ENCODE assay signal across 7 mouse cellular contexts in the genomic region with DNA sequence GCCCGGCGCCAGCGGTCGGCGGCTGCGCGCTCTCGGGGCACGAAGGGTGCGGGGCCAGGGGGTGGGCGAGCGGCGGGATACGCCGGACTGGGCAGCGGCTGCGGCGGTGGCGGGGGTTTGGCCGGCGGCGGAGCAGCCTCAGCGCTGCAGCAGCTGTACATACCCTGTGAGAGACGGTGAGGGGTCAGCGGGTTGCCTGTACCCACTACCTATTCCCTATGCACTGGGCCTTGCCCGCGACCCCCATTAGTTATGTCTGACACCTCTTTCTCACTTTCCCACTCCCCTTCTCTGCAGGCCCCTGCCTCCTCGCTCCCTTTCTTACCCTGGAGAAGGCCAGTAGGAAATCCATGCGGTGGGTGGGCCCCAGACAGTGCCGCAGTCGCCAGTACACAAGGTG. TPM values are rescaled to one million over a fixed set of nuclear protein-coding genes. Genes with fewer than 3 reads are reported as not detected.
DNase-seq lines count a peak whose midpoint lies in the region; ATAC-seq and TF ChIP-seq lines count a peak whose summit lies in the region.

No protein-coding gene starts in this region.

- peak overlapping the region; percentile 44 for H3K4me3 ChIP-seq in lung, embryonic 14.5 days (ENCODE audit: low read depth, low read length)
- H3K4me3 ChIP-seq in forebrain, embryonic 16.5 days (replicated peaks; ENCODE audit: low read length), result peak overlapping the region; percentile 33
- peak overlapping the region; percentile 43 for H3K4me3 ChIP-seq in liver, embryonic 12.5 days
- peak overlapping the region; percentile 44 for H3K4me3 ChIP-seq in stomach, embryonic 15.5 days (replicated peaks)

- peaks cover 7% of the 10 kb centered on the region for H3K36me3 ChIP-seq in lung, embryonic 14.5 days (ENCODE audit: insufficient read depth)
- H3K36me3 ChIP-seq in forebrain, embryonic 16.5 days (ENCODE audit: control insufficient read depth, insufficient read depth), result no peaks in the 10 kb centered on the region
- peaks cover 8% of the 10 kb centered on the region for H3K36me3 ChIP-seq in liver, embryonic 12.5 days
- H3K36me3 ChIP-seq in stomach, embryonic 15.5 days, result no peaks in the 10 kb centered on the region

- H3K27ac ChIP-seq in lung, embryonic 14.5 days (ENCODE audit: low read depth), result no peak overlapping the region
- H3K27ac ChIP-seq in forebrain, embryonic 16.5 days (ENCODE audit: low read length), result no peak overlapping the region
- no peak overlapping the region for H3K27ac ChIP-seq in liver, embryonic 12.5 days
- H3K27ac ChIP-seq in stomach, embryonic 15.5 days, result no peak overlapping the region

- no peak for ATAC-seq in lung, embryonic 14.5 days (ENCODE audit: insufficient read depth)
- ATAC-seq in forebrain, embryonic 16.5 days, result no peak
- no peak for ATAC-seq in liver, embryonic 12.5 days
- ATAC-seq in stomach, embryonic 15.5 days (ENCODE audit: insufficient read depth, low FRiP score, low read depth), result no peak

- peaks cover 47% of the 10 kb centered on the region for H3K27me3 ChIP-seq in lung, embryonic 14.5 days (ENCODE audit: insufficient read depth, low read length)
- H3K27me3 ChIP-seq in forebrain, embryonic 16.5 days (replicated peaks; ENCODE audit: control insufficient read depth, insufficient read depth, low read length), result peaks cover 52% of the 10 kb centered on the region
- peaks cover 69% of the 10 kb centered on the region for H3K27me3 ChIP-seq in liver, embryonic 12.5 days (replicated peaks)
- peaks cover 47% of the 10 kb centered on the region for H3K27me3 ChIP-seq in stomach, embryonic 15.5 days (replicated peaks)

- 4% methylated on average over 30 of the region's 31 CpGs for WGBS in lung, embryonic 14.5 days
- 2% methylated on average over 29 of the region's 31 CpGs for WGBS in forebrain, embryonic 16.5 days
- 6% methylated on average over 31 of the region's 31 CpGs for WGBS in liver, embryonic 12.5 days (ENCODE audit: insufficient replicate concordance)
- WGBS in stomach, embryonic 15.5 days, result 5% methylated on average over 19 of the region's 31 CpGs

- TF ChIP-seq CTCF in lung, embryonic 14.5 days (IDR thresholded peaks at IDR 0.05; ENCODE audit: low read depth), result no peak

- no peaks in the 10 kb centered on the region for H3K9me3 ChIP-seq in lung, embryonic 14.5 days (ENCODE audit: low read depth, low read length)
- H3K9me3 ChIP-seq in forebrain, embryonic 16.5 days (ENCODE audit: control insufficient read depth, low read length), result no peaks in the 10 kb centered on the region
- H3K9me3 ChIP-seq in liver, embryonic 12.5 days (replicated peaks), result no peaks in the 10 kb centered on the region
- no peaks in the 10 kb centered on the region for H3K9me3 ChIP-seq in stomach, embryonic 15.5 days

- DNase-seq in lung, embryonic 14.5 days, result no peak
- DNase-seq in lung, adult 18-20 months, result no peak
- no peak for DNase-seq in right cerebral cortex, postnatal 25 days
- no peak for DNase-seq in kidney, postnatal 36 days

- peak overlapping the region; percentile 67 for H3K4me2 ChIP-seq in lung, embryonic 14.5 days
- peak overlapping the region; percentile 33 for H3K4me2 ChIP-seq in forebrain, embryonic 16.5 days (ENCODE audit: low read length)
- H3K4me2 ChIP-seq in liver, embryonic 12.5 days, result peak overlapping the region; percentile 56
- H3K4me2 ChIP-seq in stomach, embryonic 15.5 days, result peak overlapping the region; percentile 73

- peaks cover 7% of the 10 kb centered on the region for H3K4me1 ChIP-seq in lung, embryonic 14.5 days (ENCODE audit: insufficient read depth)
- H3K4me1 ChIP-seq in forebrain, embryonic 16.5 days (replicated peaks; ENCODE audit: control insufficient read depth, insufficient read depth, low read length), result peaks cover 24% of the 10 kb centered on the region
- peaks cover 41% of the 10 kb centered on the region for H3K4me1 ChIP-seq in liver, embryonic 12.5 days
- peaks cover 23% of the 10 kb centered on the region; the same call in 1 of the 2 replicates for H3K4me1 ChIP-seq in stomach, embryonic 15.5 days

- H3K9ac ChIP-seq in lung, embryonic 14.5 days, result peak overlapping the region; percentile 41
- H3K9ac ChIP-seq in forebrain, embryonic 16.5 days (replicated peaks; ENCODE audit: low read depth, low read length), result peak overlapping the region; percentile 24
- H3K9ac ChIP-seq in liver, embryonic 12.5 days, result no peak overlapping the region
- no peak overlapping the region; the same call in 1 of the 2 replicates for H3K9ac ChIP-seq in stomach, embryonic 15.5 days

RNA-seq across cellular contexts. Expression of a gene that starts 3.2 kb away (rescaled TPM):
- 85.4 and 95.3 TPM in 2 replicates for polyA plus RNA-seq in lung, embryonic 14.5 days (2014; fragmentation: Nextera tagmentation; extraction: Ambion mirVana)
- polyA plus RNA-seq in forebrain, embryonic 16.5 days (2015; fragmentation: Nextera tagmentation; extraction: Ambion mirVana), result 45.3 and 46.1 TPM in 2 replicates
- 61.4 and 67.0 TPM in 2 replicates for polyA plus RNA-seq in liver, embryonic 12.5 days (2016; fragmentation: Nextera tagmentation; extraction: Ambion mirVana)
- polyA plus RNA-seq in stomach, embryonic 15.5 days (2015; fragmentation: Nextera tagmentation; extraction: Ambion mirVana), result 57.0 and 64.3 TPM in 2 replicates

RNA-seq across cellular contexts. Expression of a gene that starts 9.3 kb away (rescaled TPM):
- polyA plus RNA-seq in lung, embryonic 14.5 days (2014; fragmentation: Nextera tagmentation; extraction: Ambion mirVana), result 0.67 and 1.1 TPM in 2 replicates
- 0.85 and 1.1 TPM in 2 replicates for polyA plus RNA-seq in forebrain, embryonic 16.5 days (2015; fragmentation: Nextera tagmentation; extraction: Ambion mirVana)
- polyA plus RNA-seq in liver, embryonic 12.5 days (2016; fragmentation: Nextera tagmentation; extraction: Ambion mirVana), result 0.27 and 0.50 TPM in 2 replicates
- 1.0 and 1.4 TPM in 2 replicates for polyA plus RNA-seq in stomach, embryonic 15.5 days (2015; fragmentation: Nextera tagmentation; extraction: Ambion mirVana)

RNA-seq across cellular contexts. Expression of a gene that starts 19.5 kb away (rescaled TPM):
- 109 and 110 TPM in 2 replicates for polyA plus RNA-seq in lung, embryonic 14.5 days (2014; fragmentation: Nextera tagmentation; extraction: Ambion mirVana)
- 327 and 379 TPM in 2 replicates for polyA plus RNA-seq in forebrain, embryonic 16.5 days (2015; fragmentation: Nextera tagmentation; extraction: Ambion mirVana)
- 47.1 and 54.2 TPM in 2 replicates for polyA plus RNA-seq in liver, embryonic 12.5 days (2016; fragmentation: Nextera tagmentation; extraction: Ambion mirVana)
- 85.0 and 103 TPM in 2 replicates for polyA plus RNA-seq in stomach, embryonic 15.5 days (2015; fragmentation: Nextera tagmentation; extraction: Ambion mirVana)

RNA-seq across cellular contexts. Expression of a gene that starts 38.6 kb away (rescaled TPM):
- 107 and 108 TPM in 2 replicates for polyA plus RNA-seq in lung, embryonic 14.5 days (2014; fragmentation: Nextera tagmentation; extraction: Ambion mirVana)
- 41.8 TPM in 2 replicates for polyA plus RNA-seq in forebrain, embryonic 16.5 days (2015; fragmentation: Nextera tagmentation; extraction: Ambion mirVana)
- polyA plus RNA-seq in liver, embryonic 12.5 days (2016; fragmentation: Nextera tagmentation; extraction: Ambion mirVana), result 24.2 and 25.6 TPM in 2 replicates
- polyA plus RNA-seq in stomach, embryonic 15.5 days (2015; fragmentation: Nextera tagmentation; extraction: Ambion mirVana), result 72.0 and 79.7 TPM in 2 replicates

RNA-seq across cellular contexts. Expression of a gene that starts 44.3 kb away (rescaled TPM):
- polyA plus RNA-seq in lung, embryonic 14.5 days (2014; fragmentation: Nextera tagmentation; extraction: Ambion mirVana), result 0.41 and 0.43 TPM in 2 replicates
- 0.56 and 1.5 TPM in 2 replicates for polyA plus RNA-seq in forebrain, embryonic 16.5 days (2015; fragmentation: Nextera tagmentation; extraction: Ambion mirVana)
- 0.17 and 0.24 TPM in 2 replicates for polyA plus RNA-seq in liver, embryonic 12.5 days (2016; fragmentation: Nextera tagmentation; extraction: Ambion mirVana)
- 0.64 and 0.67 TPM in 2 replicates for polyA plus RNA-seq in stomach, embryonic 15.5 days (2015; fragmentation: Nextera tagmentation; extraction: Ambion mirVana)

Comparison
In these comparisons a context has a peak if more than half of its experiments do, and no peak if none do; other contexts are left out.
1. H3K9ac ChIP-seq: peak in lung, embryonic 14.5 days (single experiment) and forebrain, embryonic 16.5 days (single experiment); none in liver, embryonic 12.5 days (single experiment) and stomach, embryonic 15.5 days (single experiment).
2. Peak in every context shown above with its lines, with median percentiles within 50 percentile points of each other: H3K4me2 ChIP-seq and H3K4me3 ChIP-seq.